In genomic region chr16:58556067-58556830, GRCm38 (mm10) we compare ENCODE assay signal across 31 mouse cellular contexts. TPM values are rescaled to one million over a fixed set of nuclear protein-coding genes. Genes with fewer than 3 reads are reported as not detected.
A peak's percentile ranks its signal among the peaks of the same experiment; 100 is the strongest.
DNase-seq lines count a peak whose midpoint lies in the region; ATAC-seq and TF ChIP-seq lines count a peak whose summit lies in the region.
"Had no signal": no experiment of that assay in that cellular context is flagged by ENCODE, and none has a peak within 500 bp of the region (broad histone marks: within the 10 kb centered on the region; RNA-seq: fewer than 3 reads in every experiment).

No protein-coding gene starts in this region.

- TF ChIP-seq EP300 in lung, postnatal 0 days (IDR thresholded peaks at IDR 0.05): peak; percentile 37; the same call in 1 of the 2 replicates

- WGBS in kidney, adult 2 months: 47% methylated on average over 4 of the region's 4 CpGs
- WGBS in lung, postnatal 0 days: 36% methylated on average over 4 of the region's 4 CpGs
- 43% methylated on average over 4 of the region's 4 CpGs for WGBS in intestine, embryonic 16.5 days
- WGBS in small intestine, adult 2 months: 16% methylated on average over 4 of the region's 4 CpGs

- ATAC-seq in lung, postnatal 0 days: no peak
- peak; percentile 52 for ATAC-seq in intestine, embryonic 16.5 days
- ATAC-seq: CD4-positive, CD25-positive, alpha-beta regulatory T cell, adult 4 months; forebrain, postnatal 0 days; liver, embryonic 12.5 days; liver, postnatal 0 days had no signal

- H3K27me3 ChIP-seq in kidney, adult 2 months (replicated peaks; ENCODE audit: control insufficient read depth, insufficient read depth, low read length): no peaks in the 10 kb centered on the region
- H3K27me3 ChIP-seq in lung, postnatal 0 days (replicated peaks; ENCODE audit: insufficient read depth, low read length): no peaks in the 10 kb centered on the region
- H3K27me3 ChIP-seq in intestine, embryonic 16.5 days (replicated peaks; ENCODE audit: control insufficient read depth, insufficient read depth, low read length): no peaks in the 10 kb centered on the region
- H3K27me3 ChIP-seq in small intestine, adult 2 months (ENCODE audit: control insufficient read depth, insufficient read depth, low read length): no peaks in the 10 kb centered on the region
- H3K27me3 ChIP-seq: embryonic facial prominence, embryonic 15.5 days; forebrain, embryonic 12.5 days; liver, embryonic 12.5 days; megakaryocyte, embryonic 14.5 days; midbrain, embryonic 12.5 days; neural tube, embryonic 13.5 days had no signal

- no peaks in the 10 kb centered on the region for H3K4me1 ChIP-seq in kidney, adult 2 months (ENCODE audit: control insufficient read depth, insufficient read depth, low read length)
- no peaks in the 10 kb centered on the region for H3K4me1 ChIP-seq in lung, postnatal 0 days (ENCODE audit: insufficient read depth, low read depth, low read length)
- no peaks in the 10 kb centered on the region for H3K4me1 ChIP-seq in intestine, embryonic 16.5 days (ENCODE audit: control insufficient read depth, insufficient read depth, low read length)
- H3K4me1 ChIP-seq in small intestine, adult 2 months (ENCODE audit: control insufficient read depth, insufficient read depth, insufficient read length, low read length): peaks cover 6% of the 10 kb centered on the region; the same call in 1 of the 2 replicates
- H3K4me1 ChIP-seq: embryonic facial prominence, embryonic 10.5 days; embryonic facial prominence, embryonic 15.5 days; forebrain, embryonic 12.5 days; midbrain, embryonic 12.5 days; neural tube, embryonic 13.5 days had no signal

- no peak overlapping the region for H3K4me2 ChIP-seq in lung, postnatal 0 days (replicated peaks; ENCODE audit: low read depth, low read length)
- H3K4me2 ChIP-seq in intestine, embryonic 16.5 days (ENCODE audit: low read depth, low read length): no peak overlapping the region
- H3K4me2 ChIP-seq: embryonic facial prominence, embryonic 15.5 days; forebrain, embryonic 12.5 days; heart, embryonic 11.5 days; hindbrain, embryonic 14.5 days; liver, embryonic 12.5 days; midbrain, embryonic 12.5 days; neural tube, embryonic 13.5 days had no signal

- H3K4me3 ChIP-seq in kidney, adult 2 months (ENCODE audit: insufficient read depth, low read depth, low read length): no peak overlapping the region
- H3K4me3 ChIP-seq in lung, postnatal 0 days (ENCODE audit: low read depth, low read length): no peak overlapping the region
- H3K4me3 ChIP-seq in intestine, embryonic 16.5 days (ENCODE audit: low read length): no peak overlapping the region
- no peak overlapping the region for H3K4me3 ChIP-seq in small intestine, adult 2 months (ENCODE audit: low read depth, low read length)
- H3K4me3 ChIP-seq: embryonic facial prominence, embryonic 10.5 days; embryonic facial prominence, embryonic 15.5 days; forebrain, embryonic 12.5 days; liver, embryonic 12.5 days; midbrain, embryonic 12.5 days; myocyte; neural tube, embryonic 13.5 days had no signal

- peak; percentile 13 for DNase-seq in kidney, adult 2 months
- no peak for DNase-seq in kidney, adult 18-20 months
- DNase-seq in lung, postnatal 0 days (ENCODE audit: low spot score): peak; percentile 23
- no peak for DNase-seq in lung, postnatal 10 days
- DNase-seq in right cerebral cortex, adult 2 months (ENCODE audit: low spot score in 2 of 2): no peak
- DNase-seq in cerebellum, postnatal 10 days: no peak
- DNase-seq: adrenal gland, postnatal 25 days; cerebellum, adult 18-20 months; cerebellum, postnatal 14 days; forebrain, postnatal 0 days; heart, postnatal 36 days; left cerebral cortex, postnatal 4 days; liver, postnatal 0 days; lung, postnatal 14 days; right cerebral cortex, postnatal 25 days; thymus, adult 18-20 months; thymus, postnatal 36 days had no signal

- no peak overlapping the region for H3K9ac ChIP-seq in lung, postnatal 0 days (replicated peaks; ENCODE audit: low read depth)
- no peak overlapping the region for H3K9ac ChIP-seq in intestine, embryonic 16.5 days (ENCODE audit: low read depth, low read length)
- H3K9ac ChIP-seq: embryonic facial prominence, embryonic 15.5 days; forebrain, embryonic 12.5 days; forebrain, postnatal 0 days; hindbrain, embryonic 14.5 days; liver, embryonic 12.5 days; liver, postnatal 0 days; midbrain, embryonic 12.5 days; neural tube, embryonic 13.5 days had no signal

- no peak overlapping the region for H3K27ac ChIP-seq in kidney, adult 2 months (ENCODE audit: insufficient read depth, low read depth, low read length)
- no peak overlapping the region for H3K27ac ChIP-seq in lung, postnatal 0 days (ENCODE audit: low read length)
- no peak overlapping the region for H3K27ac ChIP-seq in intestine, embryonic 16.5 days (ENCODE audit: low read length)
- H3K27ac ChIP-seq in small intestine, adult 2 months (ENCODE audit: insufficient read depth, low read depth, low read length): peak overlapping the region; percentile 43
- H3K27ac ChIP-seq: embryonic facial prominence, embryonic 10.5 days; embryonic facial prominence, embryonic 15.5 days; forebrain, embryonic 12.5 days; hindbrain, embryonic 14.5 days; liver, embryonic 12.5 days; midbrain, embryonic 12.5 days; neural tube, embryonic 13.5 days; stomach, postnatal 0 days had no signal

- H3K36me3 ChIP-seq in kidney, adult 2 months (ENCODE audit: control insufficient read depth, insufficient read depth, low read length): no peaks in the 10 kb centered on the region
- no peaks in the 10 kb centered on the region for H3K36me3 ChIP-seq in lung, postnatal 0 days (ENCODE audit: insufficient read depth, low read length)
- H3K36me3 ChIP-seq in intestine, embryonic 16.5 days (ENCODE audit: control insufficient read depth, insufficient read depth, low read length): no peaks in the 10 kb centered on the region
- no peaks in the 10 kb centered on the region for H3K36me3 ChIP-seq in small intestine, adult 2 months (ENCODE audit: control insufficient read depth, insufficient read depth, low read length)
- H3K36me3 ChIP-seq: embryonic facial prominence, embryonic 10.5 days; embryonic facial prominence, embryonic 15.5 days; forebrain, embryonic 12.5 days; liver, embryonic 12.5 days; midbrain, embryonic 12.5 days; neural tube, embryonic 13.5 days had no signal

- TF ChIP-seq CTCF in kidney, adult 2 months (conservative IDR thresholded peaks at IDR 0.05; ENCODE audit: insufficient read depth, insufficient read length, low read depth, low read length): no peak
- no peak for TF ChIP-seq CTCF in lung, postnatal 0 days (IDR thresholded peaks at IDR 0.05)
- TF ChIP-seq CTCF in small intestine, adult 2 months (IDR thresholded peaks at IDR 0.05; ENCODE audit: extremely low read depth, insufficient read length, insufficient replicate concordance, low read depth, low read length): no peak

- TF ChIP-seq POLR2A in kidney, adult 2 months (IDR thresholded peaks at IDR 0.05; ENCODE audit: low read depth, low read length): no peak
- TF ChIP-seq POLR2A in small intestine, adult 2 months (IDR thresholded peaks at IDR 0.05; ENCODE audit: low read depth, low read length): no peak

- H3K9me3 ChIP-seq in lung, postnatal 0 days (ENCODE audit: low read length): no peaks in the 10 kb centered on the region
- H3K9me3 ChIP-seq in intestine, embryonic 16.5 days (ENCODE audit: control insufficient read depth, low read length): no peaks in the 10 kb centered on the region
- H3K9me3 ChIP-seq: embryonic facial prominence, embryonic 10.5 days; embryonic facial prominence, embryonic 15.5 days; forebrain, embryonic 12.5 days; liver, embryonic 12.5 days; megakaryocyte, embryonic 14.5 days; midbrain, embryonic 12.5 days; neural tube, embryonic 13.5 days had no signal

RNA-seq across cellular contexts. Expression of gene St3gal6, which starts 32.2 kb away (rescaled TPM):
- polyA plus RNA-seq in kidney, adult 2 months (2012; rRNA removed): 32.5 and 36.6 TPM in 2 replicates
- polyA plus RNA-seq in lung, postnatal 0 days (2015; fragmentation: Nextera tagmentation; extraction: Ambion mirVana): 52.3 and 56.0 TPM in 2 replicates
- polyA plus RNA-seq in intestine, embryonic 16.5 days (2015; fragmentation: Nextera tagmentation; extraction: Ambion mirVana): 22.5 and 23.5 TPM in 2 replicates
- polyA plus RNA-seq in small intestine, adult 2 months (2012; rRNA removed): 11.1 and 18.6 TPM in 2 replicates

Comparison
In these comparisons a context has a peak if more than half of its experiments do, and no peak if none do; other contexts are left out.
1. DNase-seq: peak in kidney, adult 2 months (single experiment) and lung, postnatal 0 days (single experiment); none in kidney, adult 18-20 months (single experiment), lung, postnatal 10 days (single experiment), right cerebral cortex, adult 2 months (0 of 2) and cerebellum, postnatal 10 days (0 of 2).